ENCODE assay signal across 8 mouse cellular contexts in the genomic region with DNA sequence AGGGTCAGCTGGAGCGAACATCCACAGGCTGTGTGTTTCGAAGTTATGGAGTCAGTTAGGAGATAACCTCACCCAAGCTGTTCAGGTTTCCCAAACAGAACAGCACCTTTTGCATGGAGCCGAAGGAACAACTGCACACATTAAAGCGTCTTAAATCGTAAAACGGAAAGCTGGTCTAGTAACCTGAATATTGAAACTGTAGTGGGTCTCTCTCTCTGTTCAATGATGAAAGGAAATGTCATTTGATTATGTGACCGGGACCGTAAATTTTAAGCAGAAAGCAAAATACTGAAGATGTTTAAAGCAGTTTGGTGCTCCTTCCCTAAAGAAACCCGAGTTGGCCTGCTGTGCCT. TPM values are rescaled to one million over a fixed set of nuclear protein-coding genes. Genes with fewer than 3 reads are reported as not detected.
DNase-seq lines count a peak whose midpoint lies in the region; ATAC-seq and TF ChIP-seq lines count a peak whose summit lies in the region.

No protein-coding gene starts in this region.

- no peak for TF ChIP-seq CTCF in G1E (IDR thresholded peaks at IDR 0.05; ENCODE audit: low read depth, low read length)

- H3K9ac ChIP-seq in heart, embryonic 14.5 days (ENCODE audit: low read length): peak overlapping the region; percentile 97

- 16% methylated on average over 9 of the region's 9 CpGs for WGBS in heart, embryonic 14.5 days
- 36% methylated on average over 9 of the region's 9 CpGs for WGBS in hindbrain, embryonic 10.5 days
- WGBS in midbrain, embryonic 10.5 days: 41% methylated on average over 9 of the region's 9 CpGs

- no peak for DNase-seq in heart, adult 8-10 months (ENCODE audit: low spot score)
- no peak for DNase-seq in G1E (ENCODE audit: low spot score)
- no peak for DNase-seq in hindbrain, embryonic 10.5 days (ENCODE audit: low spot score)
- DNase-seq in midbrain, embryonic 10.5 days (ENCODE audit: low spot score): no peak
- DNase-seq in cerebellum, adult 11-12 months: no peak
- no peak for DNase-seq in layer of hippocampus, adult 8-10 months (ENCODE audit: low spot score in 2 of 2)
- no peak for DNase-seq in thymus, postnatal 10 days (ENCODE audit: low spot score in 2 of 2)

- peaks cover 2 to 21% of the 10 kb centered on the region in 2 experiments for H3K4me1 ChIP-seq in heart, embryonic 14.5 days (ENCODE audit: control insufficient read depth in 2 of 2, insufficient read depth in 2 of 2, low read length in 2 of 2)
- H3K4me1 ChIP-seq in G1E (ENCODE audit: insufficient read depth, low read depth, low read length): peaks cover 28% of the 10 kb centered on the region
- H3K4me1 ChIP-seq in hindbrain, embryonic 10.5 days (replicated peaks): peaks cover 26% of the 10 kb centered on the region
- H3K4me1 ChIP-seq in midbrain, embryonic 10.5 days: peaks cover 28% of the 10 kb centered on the region

- peak overlapping the region; percentile 70 for H3K4me2 ChIP-seq in heart, embryonic 14.5 days (ENCODE audit: low read length)

- H3K36me3 ChIP-seq in heart, embryonic 14.5 days (ENCODE audit: control insufficient read depth, insufficient read depth, low read length): peaks cover 21% of the 10 kb centered on the region
- peaks cover 39% of the 10 kb centered on the region for H3K36me3 ChIP-seq in G1E (replicated peaks)
- H3K36me3 ChIP-seq in hindbrain, embryonic 10.5 days: peaks cover 31% of the 10 kb centered on the region
- H3K36me3 ChIP-seq in midbrain, embryonic 10.5 days: peaks cover 43% of the 10 kb centered on the region

- no peaks in the 10 kb centered on the region for H3K9me3 ChIP-seq in heart, embryonic 14.5 days (ENCODE audit: control insufficient read depth, low read length)
- no peaks in the 10 kb centered on the region for H3K9me3 ChIP-seq in G1E (replicated peaks)
- H3K9me3 ChIP-seq in hindbrain, embryonic 10.5 days: no peaks in the 10 kb centered on the region
- no peaks in the 10 kb centered on the region for H3K9me3 ChIP-seq in midbrain, embryonic 10.5 days (replicated peaks)

- H3K27me3 ChIP-seq in heart, embryonic 14.5 days (ENCODE audit: control insufficient read depth, insufficient read depth, low read length): no peaks in the 10 kb centered on the region
- no peaks in the 10 kb centered on the region for H3K27me3 ChIP-seq in G1E (ENCODE audit: insufficient read depth, low read length)
- no peaks in the 10 kb centered on the region for H3K27me3 ChIP-seq in hindbrain, embryonic 10.5 days (ENCODE audit: insufficient read depth, poor library complexity, severe bottlenecking)
- H3K27me3 ChIP-seq in midbrain, embryonic 10.5 days (ENCODE audit: low read depth, poor library complexity, severe bottlenecking): no peaks in the 10 kb centered on the region

- H3K27ac ChIP-seq in heart, embryonic 14.5 days (replicated peaks in 1 of 2; ENCODE audit: control insufficient read depth in 1 of 2, insufficient read depth in 1 of 2, low read depth in 2 of 2, low read length in 2 of 2): peak overlapping the region; percentile 27 to 96; a peak in 2 of 4 replicates
- H3K27ac ChIP-seq in hindbrain, embryonic 10.5 days: peak overlapping the region; percentile 98
- H3K27ac ChIP-seq in midbrain, embryonic 10.5 days (replicated peaks): peak overlapping the region; percentile 98

- ATAC-seq in heart, embryonic 14.5 days (ENCODE audit: insufficient number of reproducible peaks, insufficient read depth, low FRiP score, low read depth): no peak
- no peak for ATAC-seq in G1E (ENCODE audit: extremely low read depth, insufficient number of reproducible peaks, low FRiP score, poor library complexity, severe bottlenecking)

- H3K4me3 ChIP-seq in heart, embryonic 14.5 days (ENCODE audit: control insufficient read depth in 1 of 2, insufficient read depth in 1 of 2, low read depth in 1 of 2, low read length in 2 of 2): peak overlapping the region; percentile 92 to 97
- H3K4me3 ChIP-seq in G1E (ENCODE audit: low read depth, low read length): peak overlapping the region; percentile 87
- peak overlapping the region; percentile 99 for H3K4me3 ChIP-seq in hindbrain, embryonic 10.5 days
- peak overlapping the region; percentile 98 for H3K4me3 ChIP-seq in midbrain, embryonic 10.5 days

RNA-seq across cellular contexts. Expression of a gene that starts 1.7 kb away (rescaled TPM):
- 46.5 and 47.2 TPM in 2 replicates for polyA plus RNA-seq in heart, embryonic 14.5 days (2014; fragmentation: Nextera tagmentation; extraction: Ambion mirVana)
- total RNA-seq in heart, adult 8-10 months (2022): 10 to 100 TPM; 21.5 to 24.5 (median 23.2) TPM
- total RNA-seq in G1E (2014; fragmentation: Nextera tagmentation) (54.9 and 60.4 TPM in 2 replicates), G1E (2017) (44.9 and 46.3 TPM in 2 replicates)
- polyA plus RNA-seq in G1E (2012): 2.1 and 2.5 TPM in 2 replicates
- polyA plus RNA-seq in hindbrain, embryonic 10.5 days (2016; fragmentation: Nextera tagmentation; extraction: Ambion mirVana): 57.2 and 65.2 TPM in 2 replicates
- polyA plus RNA-seq in midbrain, embryonic 10.5 days (2016; fragmentation: Nextera tagmentation; extraction: Ambion mirVana): 58.7 and 67.4 TPM in 2 replicates
- total RNA-seq in layer of hippocampus, adult 8-10 months (2022): 10 to 100 TPM; 53.0 to 74.1 (median 60.8) TPM

RNA-seq across cellular contexts. Expression of a gene that starts 2.0 kb away (rescaled TPM):
- polyA plus RNA-seq in heart, embryonic 14.5 days (2014; fragmentation: Nextera tagmentation; extraction: Ambion mirVana): 43.1 and 44.5 TPM in 2 replicates
- total RNA-seq in heart, adult 8-10 months (2022): 10 to 100 TPM; 18.9 to 20.5 (median 19.1) TPM
- 57.3 and 61.4 TPM in 2 replicates for total RNA-seq in G1E (2014; fragmentation: Nextera tagmentation)
- 38.2 and 51.2 TPM in 2 replicates for total RNA-seq in G1E (2017)
- 7.6 and 7.7 TPM in 2 replicates for polyA plus RNA-seq in G1E (2012)
- polyA plus RNA-seq in hindbrain, embryonic 10.5 days (2016; fragmentation: Nextera tagmentation; extraction: Ambion mirVana): 55.0 and 66.6 TPM in 2 replicates
- polyA plus RNA-seq in midbrain, embryonic 10.5 days (2016; fragmentation: Nextera tagmentation; extraction: Ambion mirVana): 63.3 and 77.4 TPM in 2 replicates
- 10 to 100 TPM; 43.4 to 52.0 (median 50.8) TPM for total RNA-seq in layer of hippocampus, adult 8-10 months (2022)

RNA-seq across cellular contexts. Expression of a gene that starts 25.6 kb away (rescaled TPM):
- polyA plus RNA-seq in heart, embryonic 14.5 days (2014; fragmentation: Nextera tagmentation; extraction: Ambion mirVana): 38.0 and 41.0 TPM in 2 replicates
- 10 to 100 TPM; 22.2 to 26.1 (median 23.6) TPM for total RNA-seq in heart, adult 8-10 months (2022)
- 33.2 and 56.1 TPM in 2 replicates for total RNA-seq in G1E (2014; fragmentation: Nextera tagmentation)
- total RNA-seq in G1E (2017): 71.0 and 88.8 TPM in 2 replicates
- polyA plus RNA-seq in G1E (2012): 1.6 and 2.6 TPM in 2 replicates
- 49.3 and 60.3 TPM in 2 replicates for polyA plus RNA-seq in hindbrain, embryonic 10.5 days (2016; fragmentation: Nextera tagmentation; extraction: Ambion mirVana)
- polyA plus RNA-seq in midbrain, embryonic 10.5 days (2016; fragmentation: Nextera tagmentation; extraction: Ambion mirVana): 50.9 and 65.6 TPM in 2 replicates
- total RNA-seq in layer of hippocampus, adult 8-10 months (2022): 10 to 100 TPM; 81.8 to 99.9 (median 86.5) TPM

Comparison
In these comparisons a context has a peak if more than half of its experiments do, and no peak if none do; other contexts are left out.
1. RNA of a gene that starts 1.7 kb away (polyA plus RNA-seq): 58.7 to 67.4 TPM in midbrain, embryonic 10.5 days, 57.2 to 65.2 TPM in hindbrain, embryonic 10.5 days and 46.5 to 47.2 TPM in heart, embryonic 14.5 days; 2.1 to 2.5 TPM in G1E; every median in the first group is over 10 times any median in the second.
2. RNA of a gene that starts 25.6 kb away (polyA plus RNA-seq): 49.3 to 60.3 TPM in hindbrain, embryonic 10.5 days, 50.9 to 65.6 TPM in midbrain, embryonic 10.5 days and 38.0 to 41.0 TPM in heart, embryonic 14.5 days; 1.6 to 2.6 TPM in G1E; every median in the first group is over 10 times any median in the second.
3. Peak in every context shown above with its lines, with median percentiles within 50 percentile points of each other: H3K27ac ChIP-seq and H3K4me3 ChIP-seq.